Mouse (Mus musculus) forebrain, embryonic 13.5 days (tissue): ENCODE results near the gene Myh14. TPM values are rescaled to one million over a fixed set of nuclear protein-coding genes. Genes with fewer than 3 reads are reported as not detected.

Experiments used
- ATAC-seq: fragments of 200-750 bp; cut with Nextera tagmentation; 2 replicates; pipeline ENCODE4 v1.8.0; 2017
- H3K27ac ChIP-seq: fragments of 300-500 bp; sonication (generic); 2 replicates; pipeline ENCODE4 v1.5.1; 2015; ENCODE audit warnings: inconsistent platforms, mild to moderate bottlenecking, moderate library complexity
- H3K27me3 ChIP-seq: fragments of 300-500 bp; sonication (generic); 2 replicates; pipeline ENCODE4 v1.6.1; 2015; ENCODE audit warnings: mild to moderate bottlenecking, inconsistent platforms
- H3K36me3 ChIP-seq: fragments of 300-500 bp; sonication (generic); 2 replicates; pipeline ENCODE4 v1.6.1; 2015; ENCODE audit warnings: mild to moderate bottlenecking, inconsistent platforms; ENCODE audit not compliant: poor library complexity, severe bottlenecking
- H3K4me1 ChIP-seq: fragments of 300-500 bp; sonication (generic); 2 replicates; pipeline ENCODE4 v1.6.1; 2015; ENCODE audit warnings: inconsistent platforms
- H3K4me2 ChIP-seq: fragments of 300-500 bp; sonication (generic); 2 replicates; pipeline ENCODE4 v1.6.1; 2015; ENCODE audit warnings: inconsistent platforms, mild to moderate bottlenecking, moderate library complexity
- H3K4me3 ChIP-seq: fragments of 300-500 bp; sonication (generic); 2 replicates; pipeline ENCODE4 v1.5.1; 2015; ENCODE audit warnings: mild to moderate bottlenecking, inconsistent platforms
- H3K9ac ChIP-seq: fragments of 300-500 bp; sonication (generic); 2 replicates; pipeline ENCODE4 v1.6.1; 2015; ENCODE audit warnings: mild to moderate bottlenecking, inconsistent platforms
- H3K9me3 ChIP-seq: fragments of 300-500 bp; sonication (generic); replicated peaks from 2 replicates; pipeline ENCODE4 v1.6.1; 2016; ENCODE audit warnings: inconsistent platforms
- WGBS: fragments of 180-500 bp; shearing (Covaris S2); methylation state at CpG from one replicate; pipeline ENCODE4 v1.1.7; 2015; 5-methylcytosine and 5-hydroxymethylcytosine counted together
- polyA plus RNA-seq: library from polyadenylated mRNA; unstranded; fragments of >200 nt; fragmentation: Nextera tagmentation; extraction: Ambion mirVana; gene quantifications from 2 replicates; pipeline ENCODE4 v1.2.1, GENCODE M21; 2015

The Myh14 gene
- polyA plus RNA-seq, 1 experiment from 2014 or later = 0.49 TPM

DNA sequence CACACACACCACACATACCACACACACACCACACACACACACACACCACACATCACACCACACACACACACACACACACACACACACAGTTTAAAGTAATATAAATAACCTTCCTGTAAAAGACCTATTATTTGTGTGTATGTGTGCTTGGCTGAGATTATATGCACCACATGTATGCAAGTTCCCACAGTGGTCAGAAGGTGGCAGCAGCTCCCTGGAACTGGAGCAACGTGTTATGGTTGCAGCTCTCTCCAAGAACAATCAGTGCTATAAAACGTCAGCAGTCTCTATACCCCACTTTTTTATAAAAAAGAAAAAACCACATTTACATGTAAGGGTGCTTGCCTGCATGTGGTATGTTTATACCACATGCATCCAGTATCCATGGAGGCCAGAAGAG, 4.2 kb downstream of the Myh14 start:
- WGBS = 79% methylated on average over 2 of the region's 2 CpGs
- peaks cover 12% of the 10 kb centered on the region for H3K4me1 ChIP-seq
- no peaks in the 10 kb centered on the region for H3K9me3 ChIP-seq
- no peak overlapping the region for H3K27ac ChIP-seq
- no peaks in the 10 kb centered on the region for H3K36me3 ChIP-seq
- H3K9ac ChIP-seq = no peak overlapping the region
- H3K27me3 ChIP-seq = peaks cover 25% of the 10 kb centered on the region
- no peak overlapping the region for H3K4me2 ChIP-seq
- no peak for ATAC-seq
- no peak overlapping the region for H3K4me3 ChIP-seq

DNA sequence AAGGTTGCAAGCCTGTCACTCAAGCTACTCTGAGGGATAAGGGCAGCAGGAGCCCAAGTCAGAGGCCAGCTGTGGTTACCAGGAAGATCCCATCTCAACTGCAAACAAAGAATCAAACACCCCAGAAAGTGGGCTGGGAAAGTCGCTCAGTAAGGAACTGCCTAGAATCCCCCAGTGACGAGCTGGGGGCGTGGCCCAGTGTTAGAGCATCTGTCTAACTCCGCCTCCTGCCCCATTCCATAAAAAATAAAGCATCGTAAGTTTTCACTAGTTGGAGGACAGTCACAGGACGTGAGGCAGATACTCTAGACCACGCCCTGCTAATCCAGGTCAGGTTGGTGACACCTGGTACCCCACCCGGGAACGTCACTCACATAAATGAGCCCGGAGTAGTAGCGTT, 5.9 kb downstream of the Myh14 start:
- Histone ChIP-seq H3K9me3 (no peaks in the 10 kb centered on the region), H3K9ac (no peak overlapping the region), H3K4me2 (no peak overlapping the region), H3K27me3 (peaks cover 17% of the 10 kb centered on the region), H3K4me3 (no peak overlapping the region), H3K36me3 (no peaks in the 10 kb centered on the region), H3K27ac (no peak overlapping the region), H3K4me1 (no peaks in the 10 kb centered on the region)
- ATAC-seq = no peak
- 53% methylated on average over 11 of the region's 11 CpGs for WGBS

DNA sequence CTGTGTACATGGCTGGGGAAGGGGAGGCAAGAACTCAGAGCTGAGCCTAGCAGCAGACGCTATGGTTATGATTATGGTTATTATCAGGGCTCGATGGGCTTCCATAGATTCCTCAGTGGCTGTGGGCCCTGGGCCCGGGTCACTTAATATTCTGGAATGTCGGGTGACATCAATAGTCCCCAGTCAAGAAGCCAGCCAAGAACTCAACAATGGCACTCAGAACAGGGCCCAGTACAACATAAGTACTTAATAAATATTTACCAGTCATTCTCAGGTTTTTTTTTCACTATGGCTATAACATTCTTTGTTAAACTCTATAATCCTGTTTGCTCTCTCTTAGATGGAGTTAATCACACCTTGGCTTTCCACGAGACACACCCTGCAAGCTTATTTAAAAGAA, 7.1 kb downstream of the Myh14 start:
- H3K4me1 ChIP-seq = no peaks in the 10 kb centered on the region
- H3K4me3 ChIP-seq = no peak overlapping the region
- H3K27ac ChIP-seq = no peak overlapping the region
- H3K27me3 ChIP-seq = peaks cover 9% of the 10 kb centered on the region
- 90% methylated on average over 5 of the region's 5 CpGs for WGBS
- no peaks in the 10 kb centered on the region for H3K36me3 ChIP-seq
- H3K4me2 ChIP-seq = no peak overlapping the region
- no peak for ATAC-seq
- H3K9ac ChIP-seq = no peak overlapping the region
- H3K9me3 ChIP-seq = no peaks in the 10 kb centered on the region

DNA sequence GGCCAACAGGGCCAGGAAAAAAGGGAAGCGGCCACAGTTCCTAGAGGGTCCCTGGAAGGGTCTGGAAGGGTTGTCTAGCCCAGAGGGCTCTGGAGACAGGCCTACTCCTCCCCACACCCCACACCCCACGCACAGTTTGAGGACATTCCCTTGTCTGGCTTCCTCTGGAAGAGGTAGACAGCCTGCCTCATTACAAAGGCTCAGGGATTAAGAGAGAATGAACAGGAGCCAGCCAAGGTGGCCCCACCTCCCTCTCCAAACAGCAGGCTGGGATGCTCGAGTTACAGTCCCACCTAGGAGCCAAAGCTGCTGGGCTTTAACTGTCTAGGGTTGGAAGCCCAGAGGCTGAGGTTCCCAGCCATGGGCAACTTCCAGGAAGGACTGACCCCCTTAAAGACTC, 8.1 kb downstream of the Myh14 start:
- H3K27me3 ChIP-seq = no peaks in the 10 kb centered on the region
- H3K4me3 ChIP-seq = no peak overlapping the region
- H3K9ac ChIP-seq = no peak overlapping the region
- no peaks in the 10 kb centered on the region for H3K4me1 ChIP-seq
- H3K4me2 ChIP-seq = no peak overlapping the region
- no peak overlapping the region for H3K27ac ChIP-seq
- H3K36me3 ChIP-seq = no peaks in the 10 kb centered on the region
- no peaks in the 10 kb centered on the region for H3K9me3 ChIP-seq
- no peak for ATAC-seq
- 0% methylated on average over 3 of the region's 3 CpGs for WGBS

DNA sequence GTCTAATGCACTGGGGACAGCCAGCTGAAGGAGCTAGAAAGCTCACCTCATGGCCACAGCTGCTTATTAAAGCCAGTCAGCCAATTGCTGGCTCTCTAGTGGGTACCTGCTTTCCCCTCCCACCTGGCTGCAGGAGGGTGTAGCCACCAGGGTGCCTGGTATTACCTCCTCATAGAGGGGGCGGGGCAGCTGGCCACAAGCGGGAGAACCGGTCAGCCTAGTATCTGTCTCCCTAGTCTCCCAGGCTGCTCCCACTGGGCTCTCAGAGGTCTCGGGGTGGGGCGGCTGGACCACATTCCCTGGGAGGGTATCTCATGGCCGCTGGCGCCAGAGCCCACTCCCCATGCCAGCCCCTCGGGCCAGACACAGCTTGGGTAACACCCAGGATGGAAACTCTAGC, 8.5 kb downstream of the Myh14 start:
- Histone ChIP-seq H3K9ac (no peak overlapping the region), H3K4me1 (no peaks in the 10 kb centered on the region), H3K4me3 (no peak overlapping the region), H3K36me3 (no peaks in the 10 kb centered on the region), H3K27me3 (no peaks in the 10 kb centered on the region), H3K4me2 (no peak overlapping the region), H3K27ac (no peak overlapping the region), H3K9me3 (no peaks in the 10 kb centered on the region)
- 12% methylated on average over 8 of the region's 8 CpGs for WGBS
- ATAC-seq = no peak

DNA sequence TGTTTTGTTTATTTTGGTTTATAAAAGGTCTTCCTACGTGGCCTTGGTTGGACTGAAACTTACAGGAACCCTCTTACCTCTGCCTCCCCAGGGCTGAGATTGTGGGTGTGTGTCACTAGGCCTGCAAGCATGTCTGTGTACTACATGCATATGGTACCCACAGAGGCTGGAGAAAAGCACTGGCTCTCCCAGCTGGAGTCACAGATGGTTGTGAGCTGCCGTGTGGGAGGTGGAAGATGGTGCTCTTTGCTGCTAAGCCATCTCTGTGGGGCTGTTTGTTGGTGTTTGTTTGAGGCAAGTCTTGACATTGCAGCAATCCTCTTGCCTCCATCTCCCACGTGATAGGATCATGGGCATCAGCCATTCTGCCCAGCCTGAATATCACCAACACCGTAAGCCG, 9.4 kb downstream of the Myh14 start:
- Histone ChIP-seq H3K9ac (no peak overlapping the region), H3K27me3 (no peaks in the 10 kb centered on the region), H3K9me3 (no peaks in the 10 kb centered on the region), H3K36me3 (no peaks in the 10 kb centered on the region), H3K4me2 (no peak overlapping the region), H3K4me1 (no peaks in the 10 kb centered on the region), H3K27ac (no peak overlapping the region), H3K4me3 (no peak overlapping the region)
- 78% methylated on average over 5 of the region's 5 CpGs for WGBS
- no peak for ATAC-seq

DNA sequence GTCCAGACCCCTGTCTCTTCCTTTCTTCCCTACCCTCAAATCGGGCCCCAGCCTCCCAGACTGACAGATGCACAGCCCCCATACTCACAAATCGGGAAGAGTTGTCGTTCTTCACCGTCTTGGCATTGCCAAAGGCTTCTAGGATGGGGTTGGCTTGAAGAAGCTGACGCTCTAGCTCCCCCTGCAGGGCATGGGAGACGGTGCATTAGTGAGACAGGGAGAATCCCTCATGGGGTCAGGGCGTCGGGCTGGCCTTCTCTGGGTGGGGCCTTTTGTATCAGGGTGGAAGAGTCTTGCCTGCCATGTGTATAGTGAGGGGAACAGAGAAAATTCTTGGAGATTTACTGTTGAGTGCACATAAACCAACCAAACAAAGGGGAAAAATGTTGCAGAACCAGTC, 15.1 kb downstream of the Myh14 start:
- 13% methylated on average over 8 of the region's 8 CpGs for WGBS
- H3K4me3 ChIP-seq = no peak overlapping the region
- no peaks in the 10 kb centered on the region for H3K9me3 ChIP-seq
- H3K4me1 ChIP-seq = no peaks in the 10 kb centered on the region
- H3K27ac ChIP-seq = no peak overlapping the region
- no peak for ATAC-seq
- H3K4me2 ChIP-seq = no peak overlapping the region
- no peaks in the 10 kb centered on the region for H3K27me3 ChIP-seq
- H3K9ac ChIP-seq = no peak overlapping the region
- H3K36me3 ChIP-seq = no peaks in the 10 kb centered on the region

DNA sequence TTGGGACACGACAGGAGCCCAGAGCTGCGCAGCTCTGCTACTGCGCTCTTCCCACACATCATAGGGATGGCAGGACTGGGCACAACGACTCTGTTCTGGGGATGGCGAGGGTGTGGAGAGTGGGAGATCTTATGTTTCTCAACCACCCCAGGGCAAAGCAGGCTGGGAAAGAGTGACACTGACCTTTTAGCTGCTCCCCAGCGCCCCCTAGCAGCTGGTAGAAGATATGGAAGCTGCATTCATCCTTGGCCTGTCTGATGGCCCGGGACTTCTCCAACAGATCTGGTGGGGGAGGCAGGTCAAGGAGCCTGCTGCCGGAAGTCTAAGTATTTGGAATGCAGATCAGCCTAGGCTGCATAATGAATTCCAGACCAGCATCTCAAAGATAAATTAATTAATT, 16.9 kb downstream of the Myh14 start:
- no peak for ATAC-seq

DNA sequence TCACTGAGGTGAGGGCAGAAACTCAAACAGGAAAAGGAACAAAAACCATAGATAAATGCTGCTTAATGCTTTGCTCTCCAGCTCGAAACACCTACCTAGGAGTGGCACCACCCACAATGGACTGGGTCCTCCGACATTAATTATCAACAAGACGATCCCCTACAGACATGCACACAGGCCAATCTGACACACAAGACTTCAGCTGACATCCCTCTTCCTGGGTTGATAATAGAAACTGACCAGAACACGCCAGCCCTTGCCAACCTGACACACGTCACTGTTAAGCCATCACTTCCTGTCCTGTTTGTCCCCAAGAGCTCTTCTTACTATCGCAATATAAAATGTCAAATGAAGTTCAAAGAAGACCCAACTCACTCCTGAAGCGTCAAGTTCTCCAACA, 19.2 kb downstream of the Myh14 start:
- 75% methylated on average over 7 of the region's 7 CpGs for WGBS
- no peak overlapping the region for H3K4me3 ChIP-seq
- peaks cover 13% of the 10 kb centered on the region; the same call in 1 of the 2 replicates for H3K27me3 ChIP-seq
- no peak overlapping the region for H3K4me2 ChIP-seq
- H3K36me3 ChIP-seq = no peaks in the 10 kb centered on the region
- no peak overlapping the region for H3K27ac ChIP-seq
- no peaks in the 10 kb centered on the region for H3K9me3 ChIP-seq
- no peaks in the 10 kb centered on the region for H3K4me1 ChIP-seq
- ATAC-seq = no peak
- H3K9ac ChIP-seq = no peak overlapping the region

More for the DNA sequence above, 16.9 kb downstream of the Myh14 start:
- H3K4me1 ChIP-seq = no peaks in the 10 kb centered on the region
- no peaks in the 10 kb centered on the region for H3K36me3 ChIP-seq
- no peak overlapping the region for H3K4me3 ChIP-seq
- no peaks in the 10 kb centered on the region for H3K9me3 ChIP-seq
- no peak overlapping the region for H3K27ac ChIP-seq
- WGBS = 45% methylated on average over 8 of the region's 8 CpGs
- H3K9ac ChIP-seq = no peak overlapping the region
- H3K4me2 ChIP-seq = no peak overlapping the region
- peaks cover 4% of the 10 kb centered on the region; the same call in 1 of the 2 replicates for H3K27me3 ChIP-seq

DNA sequence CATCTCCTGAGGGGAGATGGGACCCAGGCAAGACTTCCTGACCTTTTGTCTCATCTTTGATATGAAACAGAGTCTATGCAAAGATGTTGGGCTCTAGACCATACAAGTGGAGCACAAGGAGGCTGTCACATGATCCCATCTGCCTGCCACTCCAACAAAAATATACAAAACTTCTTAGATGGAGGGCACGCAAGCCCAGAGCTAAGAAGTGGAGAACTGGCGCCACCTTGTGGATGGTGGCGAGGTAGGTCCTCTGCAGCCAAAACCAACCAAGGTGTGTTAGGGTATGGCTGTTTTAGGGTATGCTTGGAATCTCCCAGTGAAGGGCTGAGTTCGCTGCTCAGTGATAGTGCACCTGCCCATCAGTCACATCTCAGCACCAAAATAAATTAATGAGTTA, 20.7 kb downstream of the Myh14 start:
- no peak overlapping the region for H3K27ac ChIP-seq
- peaks cover 24% of the 10 kb centered on the region for H3K27me3 ChIP-seq
- H3K4me3 ChIP-seq = no peak overlapping the region
- no peaks in the 10 kb centered on the region for H3K9me3 ChIP-seq
- H3K36me3 ChIP-seq = no peaks in the 10 kb centered on the region
- 0 out of 2 replicates have a peak, but pooled peaks cover 6% of the 10 kb centered on the region for H3K4me1 ChIP-seq
- 0 out of 2 replicates have a peak, but pooled peaks have one; percentile 33 for ATAC-seq
- no peak overlapping the region for H3K4me2 ChIP-seq
- no peak overlapping the region for H3K9ac ChIP-seq
- 13% methylated on average over 4 of the region's 4 CpGs for WGBS

DNA sequence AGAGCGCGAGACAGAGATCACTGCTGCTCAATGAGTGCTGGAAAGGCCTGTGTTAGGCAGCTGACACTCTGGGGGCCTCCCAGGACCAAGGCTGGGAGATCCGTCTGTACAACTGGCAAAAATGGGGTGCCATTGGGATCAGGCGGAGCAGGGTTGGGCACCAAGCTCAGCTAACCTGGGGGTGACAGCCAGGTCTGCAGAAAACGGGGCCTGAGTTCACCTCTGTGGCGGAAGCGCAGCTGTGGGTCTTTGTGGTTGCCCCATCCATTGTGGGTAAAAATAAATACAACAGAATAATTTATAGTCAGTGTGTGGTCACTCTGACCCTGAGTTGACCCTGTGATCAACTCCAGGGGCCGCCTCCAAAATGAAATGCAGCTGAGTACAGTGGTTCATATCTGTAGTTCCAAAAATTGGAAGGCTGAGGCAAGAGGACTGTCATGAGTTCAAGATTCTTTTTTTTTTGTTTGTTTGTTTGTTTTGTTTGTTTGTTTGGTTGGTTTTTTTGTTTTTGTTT, 21.5 kb downstream of the Myh14 start:
- no peak overlapping the region for H3K9ac ChIP-seq
- no peak overlapping the region for H3K4me3 ChIP-seq
- H3K4me1 ChIP-seq = 0 out of 2 replicates have a peak, but pooled peaks cover 6% of the 10 kb centered on the region
- peaks cover 32% of the 10 kb centered on the region for H3K27me3 ChIP-seq
- ATAC-seq = no peak
- H3K27ac ChIP-seq = no peak overlapping the region
- WGBS = 79% methylated on average over 8 of the region's 8 CpGs
- no peak overlapping the region for H3K4me2 ChIP-seq
- H3K9me3 ChIP-seq = no peaks in the 10 kb centered on the region
- no peaks in the 10 kb centered on the region for H3K36me3 ChIP-seq

DNA sequence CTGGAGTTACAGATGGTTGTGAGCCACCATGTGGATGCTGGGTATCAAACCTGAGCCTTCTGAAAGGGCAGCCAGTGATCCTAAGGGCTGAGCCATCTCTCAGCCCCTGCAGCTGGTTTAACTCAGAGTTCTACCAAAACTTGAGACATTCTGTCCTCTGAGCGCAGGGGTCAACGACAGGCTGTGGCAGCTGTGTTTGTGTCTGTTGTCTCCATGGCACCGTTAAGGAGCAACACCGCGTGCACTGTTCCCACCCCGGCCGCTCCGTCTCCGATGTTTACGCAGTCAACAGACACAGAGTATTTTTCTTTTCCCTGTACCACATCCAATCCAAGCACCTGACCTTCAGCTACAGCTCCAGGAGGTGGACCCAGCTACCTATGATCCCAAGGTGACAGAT, 22.9 kb downstream of the Myh14 start:
- no peak for ATAC-seq
- Histone ChIP-seq H3K4me2 (no peak overlapping the region), H3K4me1 (0 out of 2 replicates have a peak, but pooled peaks cover 6% of the 10 kb centered on the region), H3K36me3 (no peaks in the 10 kb centered on the region), H3K9me3 (no peaks in the 10 kb centered on the region), H3K4me3 (no peak overlapping the region), H3K9ac (no peak overlapping the region), H3K27ac (0 out of 2 replicates have a peak overlapping the region, but pooled peaks have one; percentile 31), H3K27me3 (peaks cover 42% of the 10 kb centered on the region)
- WGBS = 76% methylated on average over 10 of the region's 10 CpGs

DNA sequence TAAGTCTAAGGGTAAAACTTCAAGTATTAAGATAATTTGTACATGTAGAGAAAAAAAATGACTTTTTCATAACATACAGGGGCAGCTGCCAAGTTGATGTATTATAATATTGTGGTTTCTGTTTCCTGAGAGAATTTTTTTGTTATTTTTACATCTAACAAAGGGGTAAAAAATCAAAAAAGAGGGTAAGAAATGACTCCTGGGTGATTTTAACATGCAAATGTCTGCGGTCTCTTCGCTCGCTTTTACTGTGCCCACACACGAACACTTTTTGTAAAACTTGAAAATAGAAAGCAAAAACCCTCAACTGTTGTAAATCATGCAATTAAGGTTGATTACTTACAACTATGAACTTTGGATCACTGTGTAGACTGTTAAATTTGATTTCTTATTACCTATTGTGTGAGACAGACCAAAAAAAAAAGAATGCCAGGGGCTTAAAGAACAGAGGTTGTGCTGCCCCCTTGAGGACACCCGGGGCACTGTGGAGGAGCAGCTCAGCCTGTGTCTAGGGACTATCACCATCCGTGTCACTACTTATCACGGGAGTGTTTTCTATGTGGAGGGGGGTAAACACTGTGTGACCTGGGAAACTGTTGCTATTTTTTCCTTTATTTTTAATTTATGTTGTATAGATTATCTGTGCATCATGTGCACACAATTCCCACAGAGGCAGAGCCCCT, 23.5 kb downstream of the Myh14 start:
- no peak for ATAC-seq
- H3K27ac ChIP-seq = 0 out of 2 replicates have a peak overlapping the region, but pooled peaks have one; percentile 31
- peaks cover 43% of the 10 kb centered on the region for H3K27me3 ChIP-seq
- 0 out of 2 replicates have a peak, but pooled peaks cover 6% of the 10 kb centered on the region for H3K4me1 ChIP-seq
- no peaks in the 10 kb centered on the region for H3K36me3 ChIP-seq
- no peak overlapping the region for H3K4me3 ChIP-seq
- H3K9ac ChIP-seq = no peak overlapping the region
- no peaks in the 10 kb centered on the region for H3K9me3 ChIP-seq
- WGBS = 51% methylated on average over 7 of the region's 7 CpGs
- no peak overlapping the region for H3K4me2 ChIP-seq
